ENCODE assay signal across 10 mouse cellular contexts in the genomic region with DNA sequence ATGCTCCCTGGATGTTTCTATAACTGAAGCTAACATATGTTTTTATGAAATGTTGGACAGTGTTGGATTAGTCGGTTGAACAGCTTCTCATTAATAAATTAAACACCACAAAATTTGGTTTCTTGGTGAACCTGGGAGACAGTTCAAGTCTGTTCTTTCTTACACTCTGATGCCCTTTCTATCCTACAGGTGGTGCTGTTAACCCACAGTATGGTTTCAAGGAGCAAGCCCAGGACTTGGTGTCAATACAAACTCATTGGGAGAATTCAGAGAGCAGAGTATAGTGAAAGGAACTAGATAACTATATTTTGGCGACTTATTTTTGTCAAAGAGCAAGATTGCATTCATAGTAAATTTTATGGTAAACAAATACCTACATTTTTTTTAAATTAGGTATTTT.
DNase-seq lines count a peak whose midpoint lies in the region; ATAC-seq and TF ChIP-seq lines count a peak whose summit lies in the region.
"Had no signal": no experiment of that assay in that cellular context is flagged by ENCODE, and none has a peak within 500 bp of the region (broad histone marks: within the 10 kb centered on the region; RNA-seq: fewer than 3 reads in every experiment).

No protein-coding gene starts in this region.

- H3K4me2 ChIP-seq in heart, embryonic 15.5 days: no peak overlapping the region
- H3K4me2 ChIP-seq in intestine, embryonic 16.5 days (ENCODE audit: low read depth, low read length): no peak overlapping the region
- H3K4me2 ChIP-seq: neural tube, embryonic 12.5 days had no signal

- no peaks in the 10 kb centered on the region for H3K9me3 ChIP-seq in heart, embryonic 15.5 days (replicated peaks)
- H3K9me3 ChIP-seq in intestine, embryonic 16.5 days (ENCODE audit: control insufficient read depth, low read length): no peaks in the 10 kb centered on the region
- H3K9me3 ChIP-seq: neural tube, embryonic 12.5 days had no signal

- H3K27me3 ChIP-seq in heart, embryonic 15.5 days: no peaks in the 10 kb centered on the region
- H3K27me3 ChIP-seq in testis, adult 2 months (ENCODE audit: control insufficient read depth, insufficient read depth, low read length): no peaks in the 10 kb centered on the region
- no peaks in the 10 kb centered on the region for H3K27me3 ChIP-seq in intestine, embryonic 16.5 days (replicated peaks; ENCODE audit: control insufficient read depth, insufficient read depth, low read length)
- H3K27me3 ChIP-seq: neural tube, embryonic 12.5 days had no signal

- no peaks in the 10 kb centered on the region for H3K36me3 ChIP-seq in heart, embryonic 15.5 days
- H3K36me3 ChIP-seq in testis, adult 2 months (ENCODE audit: control insufficient read depth, insufficient read depth, low read length): no peaks in the 10 kb centered on the region
- H3K36me3 ChIP-seq in intestine, embryonic 16.5 days (ENCODE audit: control insufficient read depth, insufficient read depth, low read length): no peaks in the 10 kb centered on the region
- H3K36me3 ChIP-seq: neural tube, embryonic 12.5 days had no signal

- H3K27ac ChIP-seq in heart, embryonic 15.5 days: no peak overlapping the region
- no peak overlapping the region for H3K27ac ChIP-seq in testis, adult 2 months (ENCODE audit: control insufficient read depth, insufficient read depth, low read depth, low read length)
- H3K27ac ChIP-seq in intestine, embryonic 16.5 days (ENCODE audit: low read length): no peak overlapping the region
- H3K27ac ChIP-seq: neural tube, embryonic 12.5 days had no signal

- no peak overlapping the region for H3K9ac ChIP-seq in heart, embryonic 15.5 days
- no peak overlapping the region for H3K9ac ChIP-seq in intestine, embryonic 16.5 days (ENCODE audit: low read depth, low read length)
- H3K9ac ChIP-seq: neural tube, embryonic 12.5 days had no signal

- H3K4me3 ChIP-seq in heart, embryonic 15.5 days: no peak overlapping the region
- no peak overlapping the region for H3K4me3 ChIP-seq in testis, adult 2 months (ENCODE audit: control insufficient read depth, low read depth, low read length)
- no peak overlapping the region for H3K4me3 ChIP-seq in intestine, embryonic 16.5 days (ENCODE audit: low read length)
- H3K4me3 ChIP-seq: neural tube, embryonic 12.5 days had no signal

- no peak for TF ChIP-seq POLR2A in testis, adult 2 months (IDR thresholded peaks at IDR 0.05; ENCODE audit: control insufficient read depth, low read depth, low read length)

- 0 out of 2 replicates have a peak, but pooled peaks have one; percentile 43 for ATAC-seq in heart, embryonic 15.5 days (replicated peaks; ENCODE audit: insufficient number of reproducible peaks, insufficient read depth, low FRiP score, low read depth)
- ATAC-seq in intestine, embryonic 16.5 days: 0 out of 2 replicates have a peak, but pooled peaks have one; percentile 26

- peak; percentile 4; the same call in 1 of the 2 replicates for TF ChIP-seq CTCF in testis, adult 2 months (IDR thresholded peaks at IDR 0.05; ENCODE audit: control insufficient read depth, insufficient read depth, insufficient replicate concordance, low read depth, low read length)

- no peaks in the 10 kb centered on the region for H3K4me1 ChIP-seq in heart, embryonic 15.5 days (replicated peaks)
- no peaks in the 10 kb centered on the region for H3K4me1 ChIP-seq in testis, adult 2 months (ENCODE audit: control insufficient read depth, insufficient read depth, low read length)
- no peaks in the 10 kb centered on the region for H3K4me1 ChIP-seq in intestine, embryonic 16.5 days (ENCODE audit: control insufficient read depth, insufficient read depth, low read length)
- H3K4me1 ChIP-seq: neural tube, embryonic 12.5 days had no signal

- WGBS in heart, embryonic 15.5 days: 23% methylated on average over 2 of the region's 2 CpGs
- WGBS in intestine, embryonic 16.5 days: 17% methylated on average over 2 of the region's 2 CpGs

- no peak for DNase-seq in heart, adult 8-10 months (ENCODE audit: low spot score)
- no peak for DNase-seq in testis, postnatal 10 days (ENCODE audit: low spot score)
- DNase-seq in right cerebral cortex, postnatal 10 days (ENCODE audit: low spot score in 2 of 2): no peak
- no peak for DNase-seq in gastrocnemius, adult 8-10 months (ENCODE audit: low spot score in 2 of 2)
- DNase-seq in right cerebral cortex, postnatal 14 days: no peak
- DNase-seq: heart, postnatal 36 days had no signal
